Mouse (Mus musculus) testis, postnatal 10 days (tissue): ENCODE data around the gene Ino80.
"Not testable (repeated sequence)": the region's sequence is repeated elsewhere in the genome, so short reads cannot be mapped to it uniquely, and the experiment has no call there.

Source experiments
- DNase-seq: peaks from one replicate; pipeline ENCODE4 v3.0.0; 2021; ENCODE audit warnings: low spot score

Gene Ino80

GRCm38 (mm10) chr2:119477571-119478396, at the start of gene Ino80:
Ino80 (minus strand) TSS chr2:119477687.
- peak; percentile 97 for DNase-seq

GRCm38 (mm10) chr2:119525422-119525821, 47.9 kb upstream of the Ino80 start:
- DNase-seq = no peak

DNA sequence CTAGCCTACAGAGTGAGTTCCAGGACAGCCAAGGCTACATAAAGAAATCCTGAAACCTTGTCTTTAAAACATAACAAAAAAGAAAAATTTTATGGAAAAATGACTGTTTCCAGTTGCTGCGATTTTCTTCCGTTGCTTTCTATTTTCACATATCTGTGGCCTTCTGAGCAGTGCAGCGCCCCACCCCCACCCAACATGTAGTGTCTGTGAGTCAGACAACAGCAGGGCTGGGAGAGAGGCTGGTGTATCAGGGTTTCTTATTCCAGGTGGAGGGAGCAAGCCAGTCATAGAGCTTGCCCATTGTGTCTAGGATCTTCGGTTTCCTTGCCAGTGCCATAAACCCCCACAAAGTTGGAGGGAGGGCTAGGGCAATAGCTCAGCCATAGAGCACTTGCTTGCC, 46.3 kb upstream of the Ino80 start:
- no peak for DNase-seq

GRCm38 (mm10) chr2:119520550-119520949, 43.1 kb upstream of the Ino80 start:
- DNase-seq = no peak

- no peak for DNase-seq
Measured at GRCm38 (mm10) chr2:119516811-119517210, 39.3 kb upstream of the Ino80 start.

GRCm38 (mm10) chr2:119514026-119514522, 36.6 kb upstream of the Ino80 start:
- no peak for DNase-seq

DNA sequence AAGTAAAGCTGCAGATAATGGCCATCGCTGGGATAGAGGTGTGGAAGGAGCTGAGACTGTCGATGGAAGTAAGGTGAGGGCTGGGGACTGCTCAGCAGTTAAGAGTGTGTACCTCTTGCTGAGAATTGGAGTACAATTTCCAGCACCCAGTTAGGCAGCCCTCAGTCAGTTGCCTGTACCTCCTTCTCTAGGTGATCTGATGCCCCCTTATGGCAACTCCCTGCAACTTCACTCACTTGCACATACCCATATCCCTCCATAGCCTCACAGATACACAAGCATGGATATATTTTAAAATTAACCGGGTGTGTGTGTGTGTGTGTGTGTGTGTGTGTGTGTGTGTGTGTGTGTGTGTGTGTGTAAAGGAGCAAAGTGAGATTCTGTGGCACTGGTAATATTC, 34.8 kb upstream of the Ino80 start:
- DNase-seq = no peak

GRCm38 (mm10) chr2:119510856-119511255, 33.4 kb upstream of the Ino80 start:
- no peak for DNase-seq

- not testable (repeated sequence) for DNase-seq
Measured at GRCm38 (mm10) chr2:119508518-119508917, 31.0 kb upstream of the Ino80 start.

GRCm38 (mm10) chr2:119507108-119507507, 29.6 kb upstream of the Ino80 start:
- no peak for DNase-seq

DNA sequence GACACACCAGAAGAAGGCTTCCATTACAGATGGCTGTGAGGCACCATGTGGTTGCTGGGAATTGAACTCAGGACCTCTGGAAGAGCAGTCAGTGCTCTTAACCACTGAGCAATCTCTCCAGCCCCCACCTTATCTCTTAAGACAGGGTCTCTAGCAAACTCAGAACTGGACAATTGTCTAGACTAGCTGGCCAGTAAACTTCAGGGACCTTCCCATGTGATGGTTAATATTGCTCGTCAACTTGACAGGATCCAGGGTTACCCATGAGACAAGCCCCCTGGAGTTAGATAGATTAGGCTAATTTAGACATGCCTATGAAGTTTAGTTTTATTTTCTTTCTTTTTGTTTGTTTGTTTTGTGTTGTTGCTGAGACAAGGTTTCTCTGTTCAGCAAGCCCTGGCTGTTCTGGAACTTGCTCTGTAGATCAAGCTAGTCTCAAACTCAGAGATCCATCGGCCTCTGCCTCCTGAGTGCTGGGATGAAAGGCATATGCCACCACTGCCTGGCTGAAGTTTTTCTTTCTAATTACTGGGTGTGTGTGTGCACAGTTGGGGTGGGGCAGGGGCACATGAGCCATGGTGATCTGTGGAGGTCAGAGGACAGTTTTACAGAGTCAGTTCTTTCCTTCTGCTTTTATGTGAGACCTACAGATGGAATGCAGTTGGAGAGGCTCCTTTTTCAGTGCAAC, 23.6 kb upstream of the Ino80 start:
- DNase-seq = no peak

- DNase-seq = no peak
Measured at GRCm38 (mm10) chr2:119498859-119499258, 21.4 kb upstream of the Ino80 start.

- DNase-seq = no peak
Measured at GRCm38 (mm10) chr2:119496082-119496481, 18.6 kb upstream of the Ino80 start.

GRCm38 (mm10) chr2:119491953-119492352, 14.5 kb upstream of the Ino80 start:
- no peak for DNase-seq

- DNase-seq = no peak
Measured at GRCm38 (mm10) chr2:119486488-119486887, 9.0 kb upstream of the Ino80 start.

GRCm38 (mm10) chr2:119482307-119482706, 4.8 kb upstream of the Ino80 start:
- no peak for DNase-seq

- no peak for DNase-seq
Measured at GRCm38 (mm10) chr2:119478397-119478749, 886 bp upstream of the Ino80 start.

GRCm38 (mm10) chr2:119476621-119477391, 681 bp downstream of the Ino80 start:
- peak; percentile 83 for DNase-seq

- DNase-seq = no peak
Measured at GRCm38 (mm10) chr2:119476166-119476565, 1.3 kb downstream of the Ino80 start.

DNA sequence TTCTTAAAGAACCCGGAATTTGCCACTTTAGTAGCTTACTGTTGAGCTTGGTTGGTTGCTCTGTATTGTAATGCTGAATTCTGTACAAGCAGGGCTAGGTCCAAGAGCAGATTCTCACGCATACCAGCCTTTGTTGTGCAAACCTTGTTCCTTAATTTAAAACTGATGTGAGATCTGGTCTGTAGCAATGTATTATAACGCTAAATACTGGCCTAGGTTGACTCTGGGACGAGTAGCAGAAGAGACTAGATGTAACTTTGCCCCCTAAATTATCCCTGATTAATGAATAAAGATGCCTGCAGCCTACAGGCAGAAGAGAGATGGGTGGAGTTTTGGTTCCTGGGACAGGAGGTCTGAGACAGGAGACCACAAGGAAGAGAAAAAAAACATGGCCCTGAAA, 13.5 kb downstream of the Ino80 start:
- no peak for DNase-seq

DNA sequence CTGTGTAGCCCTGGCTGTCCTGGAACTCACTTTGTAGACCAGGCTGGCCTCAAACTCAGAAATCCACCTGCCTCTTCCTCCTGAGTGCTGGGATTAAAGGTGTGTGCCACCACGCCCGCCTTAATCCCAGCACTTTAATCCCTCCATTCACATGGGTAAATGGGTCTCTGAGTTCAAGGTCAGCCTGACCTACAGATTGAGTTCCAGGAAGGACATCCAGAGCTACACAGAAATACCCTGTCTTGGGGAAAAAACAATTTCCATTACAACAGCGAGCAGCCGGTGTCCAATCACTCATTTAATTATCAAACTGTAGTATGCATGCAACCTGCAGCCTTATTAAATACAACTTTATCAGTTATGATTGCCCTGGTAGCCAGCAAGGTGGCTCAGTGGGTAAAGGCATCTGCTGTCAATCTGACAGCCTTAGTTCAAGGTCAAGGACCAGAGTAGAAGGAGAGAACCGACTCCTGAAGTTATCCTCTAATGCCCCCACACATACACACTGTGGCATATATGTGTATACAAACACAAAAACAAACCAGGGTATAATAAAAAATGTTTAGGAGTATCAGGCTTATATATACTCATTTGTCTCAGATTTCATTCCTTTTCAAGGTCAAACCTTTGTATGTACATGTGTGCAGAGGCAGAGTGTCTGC, 14.2 kb downstream of the Ino80 start:
- DNase-seq = no peak

DNA sequence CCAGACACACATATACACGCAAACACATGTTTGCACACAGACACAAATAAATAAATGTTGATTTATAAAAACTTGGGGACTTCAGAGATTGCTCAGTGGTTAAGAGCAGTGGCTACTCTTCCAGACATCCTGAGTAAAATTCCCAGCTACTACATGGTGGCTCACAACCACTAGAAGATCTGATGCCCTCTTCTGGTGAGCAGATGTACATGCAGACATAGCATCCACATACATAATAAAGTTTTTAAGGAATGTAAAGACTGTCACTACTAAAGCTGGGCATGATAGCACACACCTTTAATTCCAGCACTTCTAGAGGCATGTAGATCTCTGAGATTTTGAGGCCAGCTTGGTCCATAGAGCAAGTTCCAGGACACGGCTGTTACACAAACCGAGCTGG, 16.5 kb downstream of the Ino80 start:
- no peak for DNase-seq
